Mouse (Mus musculus) activated CD4-positive, CD25-positive, alpha-beta regulatory T cell, adult 4 months (primary cell): ENCODE results near the gene Selenov. TPM values are rescaled to one million over a fixed set of nuclear protein-coding genes. Genes with fewer than 3 reads are reported as not detected.
A peak's percentile ranks its signal among the peaks of the same experiment; 100 is the strongest.

ENCODE experiments used
- ATAC-seq: one replicate; pipeline ENCODE4 v1.8.0; 2017
- polyA plus RNA-seq, 2 experiments: library from polyadenylated mRNA; unstranded; fragments of 100-300 nt; shearing (Covaris generic); gene quantifications; one replicate each; pipeline ENCODE4 v1.2.1; 2017

Gene Selenov
- polyA plus RNA-seq = not detected

GRCm38 (mm10) chr7:28290638-28291590 is at the start of gene Selenov:
Gene Selenov (minus strand): TSS chr7:28291186.
- ATAC-seq = no peak

GRCm38 (mm10) chr7:28339213-28339917 is 48.4 kb upstream of the Selenov start:
- peak; percentile 34 for ATAC-seq

- ATAC-seq = peak; percentile 99
Measured at GRCm38 (mm10) chr7:28338108-28338998, 47.4 kb upstream of the Selenov start, which contains the start of gene Supt5. Gene Supt5 (minus strand): TSS chr7:28338746.

- ATAC-seq = no peak
Measured at GRCm38 (mm10) chr7:28335471-28335870, 44.5 kb upstream of the Selenov start.

- ATAC-seq = no peak
Measured at GRCm38 (mm10) chr7:28334534-28334933, 43.5 kb upstream of the Selenov start.

- no peak for ATAC-seq
Measured at GRCm38 (mm10) chr7:28328260-28328659, 37.3 kb upstream of the Selenov start.

- ATAC-seq = no peak
Measured at GRCm38 (mm10) chr7:28326457-28326856, 35.5 kb upstream of the Selenov start.

- ATAC-seq = no peak
Measured at GRCm38 (mm10) chr7:28325293-28325692, 34.3 kb upstream of the Selenov start.

- no peak for ATAC-seq
Measured at GRCm38 (mm10) chr7:28321974-28322720, 31.2 kb upstream of the Selenov start.

- ATAC-seq = no peak
Measured at GRCm38 (mm10) chr7:28318714-28319113, 27.7 kb upstream of the Selenov start.

GRCm38 (mm10) chr7:28318036-28318435 is 27.1 kb upstream of the Selenov start:
- no peak for ATAC-seq

- ATAC-seq = peak; percentile 98
Measured at GRCm38 (mm10) chr7:28311926-28312543, 21.0 kb upstream of the Selenov start, which contains the start of gene Timm50. Gene Timm50 (minus strand): TSS chr7:28312072.

GRCm38 (mm10) chr7:28311151-28311925 is 20.4 kb upstream of the Selenov start:
- ATAC-seq = no peak

- ATAC-seq = no peak
Measured at GRCm38 (mm10) chr7:28309737-28310136, 18.8 kb upstream of the Selenov start.

GRCm38 (mm10) chr7:28306216-28306615 is 15.2 kb upstream of the Selenov start:
- no peak for ATAC-seq

- no peak for ATAC-seq
Measured at GRCm38 (mm10) chr7:28305641-28306040, 14.7 kb upstream of the Selenov start.

- ATAC-seq = no peak
Measured at GRCm38 (mm10) chr7:28301616-28302433, 10.8 kb upstream of the Selenov start, which contains the start of gene Dll3. Gene Dll3 (minus strand): TSS chr7:28302238.

- no peak for ATAC-seq
Measured at GRCm38 (mm10) chr7:28298837-28299625, 8.0 kb upstream of the Selenov start.
